Mouse (Mus musculus) liver, embryonic 16.5 days (tissue): ENCODE measurements around the gene Prkab1. TPM values are rescaled to one million over a fixed set of nuclear protein-coding genes. Genes with fewer than 3 reads are reported as not detected.

ENCODE experiments used
- ATAC-seq: fragments of 200-750 bp; cut with Nextera tagmentation; 2 replicates; pipeline ENCODE4 v1.8.0; 2017; ENCODE audit warnings: low read depth, mild to moderate bottlenecking, moderate number of reproducible peaks, moderate library complexity
- H3K27ac ChIP-seq: fragments of 300-500 bp; sonication (generic); 2 replicates; pipeline ENCODE4 v1.5.1; 2014; ENCODE audit warnings: mild to moderate bottlenecking, low read length
- H3K27me3 ChIP-seq: fragments of 300-500 bp; sonication (generic); 2 replicates; pipeline ENCODE4 v1.6.1; 2014; ENCODE audit warnings: low read depth, low read length, mixed read lengths; ENCODE audit not compliant: control insufficient read depth, insufficient read depth
- H3K36me3 ChIP-seq: fragments of 300-500 bp; sonication (generic); 2 replicates; pipeline ENCODE4 v1.6.1; 2014; ENCODE audit warnings: mild to moderate bottlenecking; ENCODE audit not compliant: control insufficient read depth, insufficient read depth
- H3K4me1 ChIP-seq: fragments of 300-500 bp; sonication (generic); 2 replicates; pipeline ENCODE4 v1.6.1; 2014; ENCODE audit warnings: low read depth, low read length, mixed read lengths; ENCODE audit not compliant: control insufficient read depth
- H3K4me2 ChIP-seq: fragments of 300-500 bp; sonication (generic); 2 replicates; pipeline ENCODE4 v1.6.1; 2014; ENCODE audit warnings: low read depth, low read length, mixed read lengths
- H3K4me3 ChIP-seq: fragments of 300-500 bp; sonication (generic); 2 replicates; pipeline ENCODE4 v1.5.1; 2014; ENCODE audit warnings: low read depth, mild to moderate bottlenecking, low read length
- H3K9ac ChIP-seq: fragments of 300-500 bp; sonication (generic); 2 replicates; pipeline ENCODE4 v1.6.1; 2014; ENCODE audit warnings: low read depth, low read length
- H3K9me3 ChIP-seq: fragments of 300-500 bp; sonication (generic); replicated peaks from 2 replicates; pipeline ENCODE4 v1.6.1; 2016; ENCODE audit warnings: low read length; ENCODE audit not compliant: control insufficient read depth
- WGBS: fragments of 180-500 bp; shearing (Covaris S2); extraction: QIAGEN DNeasy Blood & Tissue Kit; methylation state at CpG from one replicate; pipeline ENCODE4 v1.1.7; 2014; ENCODE audit not compliant: insufficient replicate concordance; 5-methylcytosine and 5-hydroxymethylcytosine counted together
- polyA plus RNA-seq: library from polyadenylated mRNA; unstranded; fragments of >200 nt; fragmentation: Nextera tagmentation; extraction: Ambion mirVana; gene quantifications from 2 replicates; pipeline ENCODE4 v1.2.1, GENCODE M21; 2015

Prkab1 gene
- polyA plus RNA-seq, 1 experiment from 2014 or later, result 92.5 TPM

DNA sequence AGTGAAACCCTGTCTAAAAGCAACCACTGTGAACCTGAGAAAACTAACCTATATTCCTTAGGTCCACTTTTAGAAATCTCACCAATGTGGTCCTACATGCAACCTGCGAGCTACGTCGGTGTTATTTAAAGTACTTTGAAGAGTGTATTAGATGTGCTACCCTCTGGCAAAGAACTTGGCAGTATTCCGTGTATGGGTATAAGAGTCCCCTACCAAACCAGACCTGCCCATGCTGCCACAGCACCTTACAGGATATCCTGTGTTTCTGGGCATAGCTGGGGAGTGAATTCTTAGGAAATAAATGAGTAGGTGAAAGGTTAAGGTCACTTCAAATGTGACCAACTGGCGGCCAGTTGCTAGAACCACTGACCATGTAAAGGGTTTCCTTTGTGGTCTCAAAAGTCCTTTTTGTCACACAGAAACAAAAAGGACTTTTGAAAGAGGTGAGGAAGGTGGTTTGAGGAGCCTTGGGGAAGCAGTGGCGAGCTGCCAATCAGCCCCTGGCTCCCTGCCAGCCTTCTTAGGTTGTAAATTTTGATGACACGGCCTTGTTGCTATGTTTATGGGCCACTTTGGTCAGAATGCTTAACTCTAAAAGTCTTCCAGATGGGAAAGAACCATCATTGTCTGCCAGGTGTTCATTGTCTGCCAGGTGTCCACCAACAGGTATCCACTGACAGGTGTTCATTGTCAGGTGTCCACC is 41.5 kb downstream of the Prkab1 start:
- no peak overlapping the region for H3K4me2 ChIP-seq
- no peaks in the 10 kb centered on the region for H3K9me3 ChIP-seq
- no peaks in the 10 kb centered on the region for H3K27me3 ChIP-seq
- no peak overlapping the region for H3K27ac ChIP-seq
- H3K9ac ChIP-seq, result no peak overlapping the region
- H3K36me3 ChIP-seq, result peaks cover 90% of the 10 kb centered on the region
- no peak overlapping the region for H3K4me3 ChIP-seq
- H3K4me1 ChIP-seq, result peaks cover 5% of the 10 kb centered on the region; the same call in 1 of the 2 replicates
- WGBS, result 82% methylated on average over 7 of the region's 7 CpGs
- no peak for ATAC-seq

DNA sequence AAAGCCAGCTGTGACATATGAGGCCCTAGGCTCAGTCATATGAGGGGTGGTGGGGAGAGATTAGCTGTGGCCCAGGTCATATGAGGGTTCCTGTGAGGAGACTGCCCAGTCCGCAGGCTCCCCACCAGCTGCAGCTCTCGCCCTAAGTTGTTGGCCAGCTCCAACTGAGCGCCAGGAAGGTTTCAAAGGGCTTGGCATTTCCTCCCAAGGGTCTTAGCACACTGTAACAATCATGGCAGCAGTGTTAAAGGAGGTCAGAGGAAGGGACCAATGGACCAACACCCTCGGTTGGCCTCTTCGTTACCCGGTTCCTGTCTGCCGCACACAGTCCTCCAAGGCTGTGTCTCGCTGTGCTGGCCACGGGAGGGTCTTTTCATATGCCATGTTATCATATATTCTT is 43.8 kb downstream of the Prkab1 start:
- H3K27ac ChIP-seq, result no peak overlapping the region
- no peaks in the 10 kb centered on the region for H3K9me3 ChIP-seq
- WGBS, result 90% methylated on average over 9 of the region's 9 CpGs
- ATAC-seq, result no peak
- no peak overlapping the region for H3K4me3 ChIP-seq
- H3K27me3 ChIP-seq, result no peaks in the 10 kb centered on the region
- H3K9ac ChIP-seq, result no peak overlapping the region
- H3K4me1 ChIP-seq, result peaks cover 10% of the 10 kb centered on the region; the same call in 1 of the 2 replicates
- H3K4me2 ChIP-seq, result no peak overlapping the region
- peaks cover 93% of the 10 kb centered on the region for H3K36me3 ChIP-seq

DNA sequence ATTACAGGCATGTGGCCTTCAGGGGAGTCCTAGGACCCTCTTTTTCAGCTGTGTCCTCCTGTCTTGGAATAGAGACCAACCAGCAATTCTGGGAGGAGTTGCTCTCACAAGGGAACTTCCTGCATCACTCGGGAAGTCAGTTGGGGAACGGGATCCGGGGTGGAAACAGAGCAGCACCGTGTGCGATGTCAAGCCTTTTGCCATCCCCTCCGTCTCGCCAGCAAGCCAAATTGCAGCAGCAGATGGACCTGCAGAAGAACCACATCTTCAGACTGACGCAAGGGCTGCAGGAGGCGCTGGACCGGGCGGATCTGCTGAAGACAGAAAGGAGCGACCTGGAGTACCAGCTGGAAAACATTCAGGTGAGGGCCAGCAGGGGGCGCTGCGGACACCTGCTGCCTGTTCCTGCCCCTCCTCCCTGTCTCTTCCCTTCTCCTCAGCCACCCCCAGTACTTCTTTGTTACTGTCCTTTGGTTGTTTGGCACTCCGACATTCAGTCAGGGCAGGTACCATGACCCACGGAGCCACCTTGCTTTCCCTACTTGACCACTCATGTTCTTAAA is 45.1 kb downstream of the Prkab1 start:
- Histone ChIP-seq H3K4me1 (peaks cover 10% of the 10 kb centered on the region; the same call in 1 of the 2 replicates), H3K9ac (no peak overlapping the region), H3K36me3 (peaks cover 93% of the 10 kb centered on the region), H3K4me2 (no peak overlapping the region), H3K27ac (no peak overlapping the region), H3K9me3 (no peaks in the 10 kb centered on the region), H3K4me3 (no peak overlapping the region), H3K27me3 (no peaks in the 10 kb centered on the region)
- 79% methylated on average over 16 of the region's 16 CpGs for WGBS
- ATAC-seq, result no peak

DNA sequence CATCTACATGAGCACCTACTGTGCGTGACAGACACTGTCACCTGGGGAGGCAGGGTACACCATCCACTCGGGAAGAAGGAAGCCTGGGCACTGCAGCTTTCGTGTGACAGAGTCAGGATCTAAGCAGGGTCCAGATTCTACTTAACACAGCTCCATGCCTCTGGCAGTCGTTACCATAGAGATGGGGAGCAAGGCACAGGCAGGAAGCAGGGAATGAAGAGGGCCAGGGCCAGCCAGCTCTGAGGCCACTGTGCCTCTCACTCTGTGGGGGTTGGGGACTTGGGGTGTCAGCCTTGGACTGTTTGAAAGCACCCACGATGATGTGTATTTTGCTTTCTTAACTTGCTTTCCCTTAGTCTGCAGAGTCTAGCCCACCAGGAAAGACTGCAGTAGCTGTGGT is 46.1 kb downstream of the Prkab1 start:
- ATAC-seq, result no peak
- Histone ChIP-seq H3K27me3 (no peaks in the 10 kb centered on the region), H3K36me3 (peaks cover 94% of the 10 kb centered on the region)

DNA sequence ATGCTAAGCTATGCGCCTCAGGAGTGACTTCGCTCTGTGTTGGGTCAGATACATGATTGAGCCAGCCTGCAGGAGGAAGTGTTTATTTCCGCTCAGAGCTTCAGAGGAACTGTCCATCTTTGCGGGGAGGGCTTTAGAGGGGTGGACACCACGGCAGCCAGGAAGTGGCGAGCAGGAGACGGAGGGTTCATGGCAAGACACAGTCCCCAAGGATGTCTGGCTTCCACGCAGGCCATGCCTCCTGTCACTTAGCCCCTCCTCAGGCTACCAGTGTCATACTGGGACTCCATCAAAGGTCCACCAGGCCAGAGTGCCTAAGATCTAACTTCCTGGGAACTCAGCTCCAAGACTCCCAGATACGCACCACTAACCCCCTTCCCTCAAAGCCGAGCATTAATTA is 46.6 kb downstream of the Prkab1 start:
- H3K4me2 ChIP-seq, result no peak overlapping the region
- WGBS, result 64% methylated on average over 10 of the region's 10 CpGs

More for the DNA sequence above, 46.1 kb downstream of the Prkab1 start:
- no peak overlapping the region for H3K4me3 ChIP-seq
- H3K9me3 ChIP-seq, result no peaks in the 10 kb centered on the region
- H3K4me2 ChIP-seq, result no peak overlapping the region
- peaks cover 10% of the 10 kb centered on the region; the same call in 1 of the 2 replicates for H3K4me1 ChIP-seq
- H3K27ac ChIP-seq, result peak overlapping the region; percentile 51
- WGBS, result 76% methylated on average over 5 of the region's 5 CpGs
- no peak overlapping the region for H3K9ac ChIP-seq

DNA sequence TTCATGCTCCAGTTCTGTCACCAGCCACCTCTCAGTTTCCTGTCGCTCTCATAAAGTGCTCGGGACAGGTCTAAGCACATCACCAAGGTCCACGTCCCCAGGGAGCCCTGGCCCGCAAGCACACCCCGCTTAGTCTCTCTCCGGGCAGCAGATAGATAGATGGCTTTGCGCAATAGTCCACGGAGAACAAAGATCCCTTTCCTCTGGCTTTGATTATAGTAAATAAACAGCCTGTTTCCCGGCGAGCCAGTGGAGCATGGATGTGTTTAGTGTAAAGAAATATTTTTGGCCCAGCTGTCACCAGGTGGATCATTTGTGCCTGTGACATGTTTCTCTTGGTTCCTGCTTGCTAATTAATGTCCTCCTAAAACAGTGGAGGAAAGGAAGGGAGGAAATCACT is 47.0 kb downstream of the Prkab1 start:
- no peak overlapping the region for H3K9ac ChIP-seq
- H3K36me3 ChIP-seq, result peaks cover 92% of the 10 kb centered on the region
- H3K4me3 ChIP-seq, result no peak overlapping the region
- no peaks in the 10 kb centered on the region for H3K9me3 ChIP-seq
- H3K27ac ChIP-seq, result peak overlapping the region; percentile 51
- H3K27me3 ChIP-seq, result no peaks in the 10 kb centered on the region
- peaks cover 10% of the 10 kb centered on the region; the same call in 1 of the 2 replicates for H3K4me1 ChIP-seq
- WGBS, result 58% methylated on average over 10 of the region's 10 CpGs
- no peak overlapping the region; the same call in 1 of the 2 replicates for H3K4me2 ChIP-seq
- ATAC-seq, result peak; percentile 74

More for the DNA sequence above, 46.6 kb downstream of the Prkab1 start:
- H3K27me3 ChIP-seq, result no peaks in the 10 kb centered on the region
- H3K4me1 ChIP-seq, result peaks cover 10% of the 10 kb centered on the region; the same call in 1 of the 2 replicates
- ATAC-seq, result peak; percentile 27
- no peak overlapping the region for H3K4me3 ChIP-seq
- peak overlapping the region; percentile 51 for H3K27ac ChIP-seq
- peaks cover 93% of the 10 kb centered on the region for H3K36me3 ChIP-seq
- H3K9ac ChIP-seq, result no peak overlapping the region
- H3K9me3 ChIP-seq, result no peaks in the 10 kb centered on the region

DNA sequence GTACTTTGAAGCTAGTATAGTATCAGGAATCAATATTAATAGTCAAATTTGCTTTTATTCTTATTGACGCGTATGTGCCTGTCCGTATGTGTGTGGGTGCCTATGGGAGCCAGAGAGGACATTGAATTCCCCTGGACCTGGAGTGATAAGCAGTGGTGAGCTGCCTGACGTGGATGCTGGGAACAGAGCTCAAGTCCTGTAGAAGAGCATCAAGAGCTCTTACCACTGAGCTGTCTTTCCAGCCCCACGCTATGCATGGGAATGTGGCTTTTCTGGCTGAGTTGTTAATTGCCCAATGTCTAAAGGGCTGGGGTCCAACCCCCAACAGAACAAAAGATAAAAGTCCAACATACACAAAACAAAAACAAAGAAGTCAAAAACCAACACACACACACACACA is 47.9 kb downstream of the Prkab1 start:
- peaks cover 10% of the 10 kb centered on the region; the same call in 1 of the 2 replicates for H3K4me1 ChIP-seq
- no peak overlapping the region for H3K4me2 ChIP-seq
- no peak overlapping the region for H3K27ac ChIP-seq
- H3K9ac ChIP-seq, result no peak overlapping the region
- 88% methylated on average over 5 of the region's 5 CpGs for WGBS
- H3K9me3 ChIP-seq, result no peaks in the 10 kb centered on the region
- no peak for ATAC-seq
- H3K36me3 ChIP-seq, result peaks cover 92% of the 10 kb centered on the region
- H3K27me3 ChIP-seq, result no peaks in the 10 kb centered on the region
- no peak overlapping the region for H3K4me3 ChIP-seq

DNA sequence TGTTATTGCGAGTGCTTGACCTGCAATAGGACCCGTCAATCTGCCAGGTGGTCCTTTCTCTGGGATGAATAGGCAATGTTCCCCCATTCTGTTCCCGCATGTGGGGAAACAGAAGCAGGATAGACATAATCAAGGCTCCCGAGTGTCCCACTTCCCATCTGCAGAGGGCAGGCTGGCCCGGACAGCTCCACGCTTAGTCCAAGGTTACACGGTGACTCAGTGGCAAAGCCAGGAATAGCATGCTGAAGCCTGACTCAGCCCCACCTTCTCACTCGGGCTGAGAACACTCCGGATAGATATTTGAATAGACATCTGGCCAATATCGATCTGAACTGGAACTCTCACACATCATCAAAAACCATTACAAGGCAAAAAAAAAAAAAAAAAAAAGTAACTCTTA is 48.6 kb downstream of the Prkab1 start:
- Histone ChIP-seq H3K36me3 (peaks cover 94% of the 10 kb centered on the region), H3K27me3 (no peaks in the 10 kb centered on the region), H3K27ac (no peak overlapping the region)

DNA sequence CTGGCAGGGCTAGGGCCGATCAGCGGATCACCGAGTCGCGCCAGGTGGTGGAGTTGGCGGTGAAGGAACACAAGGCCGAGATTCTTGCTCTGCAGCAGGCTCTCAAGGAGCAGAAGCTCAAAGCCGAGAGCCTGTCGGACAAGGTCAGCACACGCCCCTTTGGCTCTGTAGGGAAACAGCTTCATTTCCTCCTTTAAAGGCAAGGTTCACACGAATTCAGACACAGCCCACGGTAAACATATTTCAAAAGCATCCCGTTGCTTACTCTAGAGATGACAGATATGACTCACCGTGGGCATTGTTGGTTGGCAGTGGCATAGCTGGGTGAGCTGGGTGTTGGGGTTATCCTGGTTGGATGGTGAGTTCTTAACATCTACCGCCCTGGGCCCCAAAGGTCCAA is 53.1 kb downstream of the Prkab1 start:
- WGBS, result 88% methylated on average over 15 of the region's 15 CpGs
- no peak overlapping the region for H3K9ac ChIP-seq
- H3K27ac ChIP-seq, result no peak overlapping the region
- H3K4me2 ChIP-seq, result no peak overlapping the region
- H3K36me3 ChIP-seq, result peaks cover 87% of the 10 kb centered on the region
- no peak overlapping the region for H3K4me3 ChIP-seq
- no peak for ATAC-seq
- H3K27me3 ChIP-seq, result no peaks in the 10 kb centered on the region
- no peaks in the 10 kb centered on the region for H3K9me3 ChIP-seq
- H3K4me1 ChIP-seq, result no peaks in the 10 kb centered on the region

More for the DNA sequence above, 48.6 kb downstream of the Prkab1 start:
- WGBS, result 89% methylated on average over 10 of the region's 10 CpGs
- no peak overlapping the region for H3K4me3 ChIP-seq
- H3K9ac ChIP-seq, result no peak overlapping the region
- no peaks in the 10 kb centered on the region for H3K9me3 ChIP-seq
- ATAC-seq, result no peak
- H3K4me2 ChIP-seq, result no peak overlapping the region
- peaks cover 10% of the 10 kb centered on the region; the same call in 1 of the 2 replicates for H3K4me1 ChIP-seq
